Mouse (Mus musculus) spleen, adult 2 months (tissue): ENCODE measurements around the gene Tcaim. TPM values are rescaled to one million over a fixed set of nuclear protein-coding genes. Genes with fewer than 3 reads are reported as not detected.

ENCODE experiments used
- DNase-seq, 2 experiments: peaks; one replicate each; pipeline versions ENCODE4 v3.0.0 to v3.0.0-alpha.2; 2012 to 2021; ENCODE audit warnings: low spot score in 2 of 2, low read depth in 1 of 2
- H3K27ac ChIP-seq: fragments of 200-500 bp; 2 replicates; pipeline ENCODE4 v1.5.1; 2012; ENCODE audit warnings: low read length, inconsistent platforms; ENCODE audit not compliant: insufficient read depth
- H3K27me3 ChIP-seq: fragments of 200-500 bp; 2 replicates; pipeline ENCODE4 v1.6.1; 2012; ENCODE audit warnings: mild to moderate bottlenecking, moderate library complexity, low read length, inconsistent platforms; ENCODE audit not compliant: control insufficient read depth, insufficient read depth
- H3K36me3 ChIP-seq: fragments of 200-500 bp; 2 replicates; pipeline ENCODE4 v1.6.1; 2012; ENCODE audit warnings: mild to moderate bottlenecking, low read length, inconsistent platforms; ENCODE audit not compliant: control insufficient read depth, insufficient read depth
- H3K4me1 ChIP-seq: fragments of 200-500 bp; 2 replicates; pipeline ENCODE4 v1.6.1; 2011; ENCODE audit warnings: inconsistent platforms; ENCODE audit not compliant: control insufficient read depth, insufficient read depth, insufficient read length
- H3K4me3 ChIP-seq: fragments of 200-500 bp; 2 replicates; pipeline ENCODE4 v1.5.1; 2011; ENCODE audit warnings: mild to moderate bottlenecking, inconsistent platforms; ENCODE audit not compliant: insufficient read depth, insufficient read length; ENCODE audit errors: extremely low read depth
- CTCF ChIP-seq: fragments of 200-500 bp; IDR thresholded peaks from 2 replicates; pipeline ENCODE4 v1.5.1; 2011; ENCODE audit warnings: mild to moderate bottlenecking, inconsistent platforms; ENCODE audit not compliant: insufficient read depth, insufficient read length, insufficient replicate concordance; ENCODE audit errors: extremely low read depth
- POLR2A ChIP-seq: fragments of 200-500 bp; IDR thresholded peaks from 2 replicates; pipeline ENCODE4 v1.6.1; 2011; ENCODE audit warnings: low read depth, low read length, inconsistent platforms
- WGBS: fragments of 180-500 bp; shearing (Covaris S2); methylation state at CpG from one replicate; pipeline ENCODE4 v1.1.7; 2018; 5-methylcytosine and 5-hydroxymethylcytosine counted together
- polyA plus RNA-seq: library from polyadenylated mRNA; depleted of rRNA; stranded (reverse); fragments of >200 nt; gene quantifications from 2 replicates; pipeline ENCODE4 v1.2.3, GENCODE M21; 2012; rRNA removed

The Tcaim gene
- polyA plus RNA-seq, 1 experiment: 1.8 TPM

GRCm38 (mm10) chr9:122864848-122865247 is 59.5 kb downstream of the Tcaim start:
- Histone ChIP-seq H3K4me3 (peak overlapping the region; percentile 46), H3K27me3 (no peaks in the 10 kb centered on the region), H3K4me1 (peaks cover 4% of the 10 kb centered on the region; the same call in 1 of the 2 replicates), H3K36me3 (peaks cover 18% of the 10 kb centered on the region), H3K27ac (no peak overlapping the region)
- WGBS: 67% methylated on average over 3 of the region's 3 CpGs
- TF ChIP-seq CTCF (no peak), POLR2A (no peak)
- no peak for DNase-seq

- Histone ChIP-seq H3K27ac (peak within 1 kb of the TSS; percentile 85), H3K4me1 (peaks cover 4% of the 10 kb centered on the region; the same call in 1 of the 2 replicates), H3K36me3 (peaks cover 13% of the 10 kb centered on the region), H3K27me3 (no peaks in the 10 kb centered on the region), H3K4me3 (peak within 1 kb of the TSS; percentile 99)
- 2% methylated on average over 34 of the region's 34 CpGs for WGBS
- peak; percentile 74 to 75 for DNase-seq
- TF ChIP-seq CTCF (no peak), POLR2A (no peak; the same call in 1 of the 2 replicates)
Observed at GRCm38 (mm10) chr9:122865697-122866166, 60.4 kb downstream of the Tcaim start, which contains the start of gene Zfp445. Gene Zfp445, minus strand, starts transcription at chr9:122866006.

GRCm38 (mm10) chr9:122866192-122866591 is 60.9 kb downstream of the Tcaim start:
- Histone ChIP-seq H3K36me3 (peaks cover 8% of the 10 kb centered on the region), H3K4me3 (peak overlapping the region; percentile 99; the same call in 1 of the 2 replicates), H3K27me3 (no peaks in the 10 kb centered on the region), H3K4me1 (peaks cover 4% of the 10 kb centered on the region; the same call in 1 of the 2 replicates), H3K27ac (no peak overlapping the region)
- WGBS: 86% methylated on average over 4 of the region's 4 CpGs
- DNase-seq: no peak
- TF ChIP-seq POLR2A (no peak), CTCF (no peak)

- WGBS: 92% methylated on average over 4 of the region's 4 CpGs
- no peaks in the 10 kb centered on the region for H3K27me3 ChIP-seq
- DNase-seq: no peak
- H3K27ac ChIP-seq: no peak overlapping the region
- TF ChIP-seq POLR2A (no peak), CTCF (no peak)
- H3K4me1 ChIP-seq: no peaks in the 10 kb centered on the region
- no peak overlapping the region for H3K4me3 ChIP-seq
- no peaks in the 10 kb centered on the region for H3K36me3 ChIP-seq
Observed at GRCm38 (mm10) chr9:122872595-122872994, 67.3 kb downstream of the Tcaim start.

- Histone ChIP-seq H3K4me1 (no peaks in the 10 kb centered on the region), H3K27me3 (no peaks in the 10 kb centered on the region), H3K36me3 (no peaks in the 10 kb centered on the region), H3K4me3 (no peak overlapping the region), H3K27ac (no peak overlapping the region)
- no peak for DNase-seq
- TF ChIP-seq POLR2A: no peak
- no peak for TF ChIP-seq CTCF
- WGBS: 63% methylated on average over 1 of the region's 1 CpGs
Observed at GRCm38 (mm10) chr9:122874653-122875052, 69.3 kb downstream of the Tcaim start.

- Histone ChIP-seq H3K4me3 (no peak overlapping the region), H3K4me1 (no peaks in the 10 kb centered on the region), H3K27me3 (no peaks in the 10 kb centered on the region), H3K36me3 (no peaks in the 10 kb centered on the region), H3K27ac (no peak overlapping the region)
- no peak for DNase-seq
- 92% methylated on average over 2 of the region's 2 CpGs for WGBS
- no peak for TF ChIP-seq CTCF
- TF ChIP-seq POLR2A: no peak
Observed at GRCm38 (mm10) chr9:122875145-122875544, 69.8 kb downstream of the Tcaim start.

- no peaks in the 10 kb centered on the region; the same call in 1 of the 2 replicates for H3K27me3 ChIP-seq
- no peak within 1 kb of the TSS for H3K27ac ChIP-seq
- no peaks in the 10 kb centered on the region; the same call in 1 of the 2 replicates for H3K4me1 ChIP-seq
- peak within 1 kb of the TSS; percentile 84; the same call in 1 of the 2 replicates for H3K4me3 ChIP-seq
- TF ChIP-seq POLR2A: no peak
- TF ChIP-seq CTCF: no peak
- 85% methylated on average over 3 of the region's 3 CpGs for WGBS
- H3K36me3 ChIP-seq: no peaks in the 10 kb centered on the region
- DNase-seq: no peak
Observed at GRCm38 (mm10) chr9:122885385-122885784, 80.0 kb downstream of the Tcaim start, which contains the start of gene Zkscan7. Gene Zkscan7, plus strand, starts transcription at chr9:122885685.

Other genes with a start within 250 kb of the Tcaim start
- not detected in 2 replicates for gene Topaz1, start 58.2 kb upstream of the Tcaim start, polyA plus RNA-seq
- gene Gm35549, start 38.5 kb downstream of the Tcaim start, polyA plus RNA-seq: not detected in 2 replicates
- gene Zfp445, start 60.5 kb downstream of the Tcaim start, polyA plus RNA-seq: 20.0 and 25.1 TPM in 2 replicates
- gene Zkscan7, start 80.1 kb downstream of the Tcaim start, polyA plus RNA-seq: 1.6 and 1.9 TPM in 2 replicates
- 0.39 and 0.45 TPM in 2 replicates for gene Zfp105, start 117.5 kb downstream of the Tcaim start, polyA plus RNA-seq
- gene 1110059G10Rik, start 145.5 kb downstream of the Tcaim start, polyA plus RNA-seq: 1.6 and 1.7 TPM in 2 replicates
- gene Kif15, start 145.5 kb downstream of the Tcaim start, polyA plus RNA-seq: 1.4 and 2.9 TPM in 2 replicates
- 10.3 and 12.0 TPM in 2 replicates for gene Tmem42, start 215.8 kb downstream of the Tcaim start, polyA plus RNA-seq
- 0.08 and 0.19 TPM in 2 replicates for gene Tgm4, start 229.2 kb downstream of the Tcaim start, polyA plus RNA-seq